Mouse (Mus musculus) C2C12 (cell line): Measurements from ENCODE around the gene Qtrt2. TPM values are rescaled to one million over a fixed set of nuclear protein-coding genes. Genes with fewer than 3 reads are reported as not detected.

ENCODE experiments used
- H3K27me3 ChIP-seq: one replicate; pipeline ENCODE4 v1.6.1; 2011; ENCODE audit not compliant: control insufficient read depth, insufficient read depth, insufficient read length
- H3K36me3 ChIP-seq: one replicate; pipeline ENCODE4 v1.6.1; 2011; ENCODE audit not compliant: control insufficient read depth, insufficient read depth
- H3K4me3 ChIP-seq: one replicate; pipeline ENCODE4 v1.5.1; 2011; ENCODE audit warnings: mild to moderate bottlenecking, control low read depth; ENCODE audit not compliant: poor library complexity, insufficient read depth, severe bottlenecking
- H3K79me2 ChIP-seq: one replicate; pipeline ENCODE4 v1.6.1; 2011; ENCODE audit not compliant: control insufficient read depth, insufficient read depth
- H3K79me3 ChIP-seq: one replicate; pipeline ENCODE4 v1.6.1; 2011; ENCODE audit warnings: low read depth, control low read depth
- H3ac ChIP-seq: one replicate; pipeline ENCODE3; 2011; ENCODE audit warnings: low read depth; ENCODE audit not compliant: control insufficient read depth, insufficient read length
- CEBPB ChIP-seq: IDR thresholded peaks from one replicate; pipeline ENCODE4 v1.6.1; 2011; ENCODE audit warnings: low read depth, mild to moderate bottlenecking, control low read depth, moderate library complexity
- CTCF ChIP-seq: IDR thresholded peaks from one replicate; pipeline ENCODE4 v1.5.1; 2011; ENCODE audit not compliant: control insufficient read depth, insufficient read depth, insufficient read length
- FOSL1 ChIP-seq: IDR thresholded peaks from one replicate; pipeline ENCODE4 v1.8.0; 2011; ENCODE audit warnings: mild to moderate bottlenecking, low read length; ENCODE audit not compliant: poor library complexity, insufficient read depth, severe bottlenecking
- MAX ChIP-seq: IDR thresholded peaks from one replicate; pipeline ENCODE4 v1.6.1; 2011; ENCODE audit warnings: mild to moderate bottlenecking, control low read depth
- MYOD1 ChIP-seq: IDR thresholded peaks from one replicate; pipeline ENCODE4 v1.6.1; 2011; ENCODE audit warnings: low read depth; ENCODE audit not compliant: control insufficient read depth, insufficient read length
- MYOG ChIP-seq: IDR thresholded peaks from one replicate; pipeline ENCODE4 v1.6.1; 2011; ENCODE audit not compliant: control insufficient read depth, insufficient read length; ENCODE audit errors: extremely low read depth
- USF1 ChIP-seq: IDR thresholded peaks from one replicate; pipeline ENCODE4 v1.6.1; 2011; ENCODE audit warnings: low read depth, mild to moderate bottlenecking, control low read depth, moderate library complexity
- polyA plus RNA-seq: library from polyadenylated mRNA; unstranded; fragments of >200 nt; fragmentation: generic; extraction: Trizol; gene quantifications from one replicate; pipeline ENCODE4 v1.2.1, GENCODE M21; 2012; ENCODE audit warnings: missing spikeins

The Qtrt2 gene
- polyA plus RNA-seq, 1 experiment = 20.4 TPM

DNA sequence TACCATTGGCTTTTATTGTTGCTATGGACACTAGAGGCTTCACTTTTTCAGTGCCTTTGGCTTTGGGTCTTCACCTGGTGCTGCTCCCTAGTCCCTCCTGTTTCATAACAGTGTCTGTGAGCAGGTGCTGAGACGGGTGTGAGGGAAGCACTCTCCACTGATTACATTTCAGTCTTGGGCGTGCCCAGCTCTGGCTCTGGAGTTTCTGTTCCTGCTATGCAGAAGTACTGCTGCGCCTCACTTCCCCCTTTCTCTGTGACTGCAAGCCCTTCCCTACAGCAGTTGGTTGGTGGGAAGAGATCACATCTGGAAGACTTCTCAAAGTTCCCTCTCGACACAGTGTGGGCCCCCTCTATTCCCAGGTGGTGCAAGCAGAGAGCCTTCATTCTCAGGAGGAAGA, 25.0 kb upstream of the Qtrt2 start:
- H3K36me3 ChIP-seq = peaks cover 8% of the 10 kb centered on the region
- H3K79me3 ChIP-seq = no peaks in the 10 kb centered on the region
- H3K4me3 ChIP-seq = no peak overlapping the region
- H3ac ChIP-seq = no peak overlapping the region
- TF ChIP-seq USF1 = no peak
- no peak for TF ChIP-seq FOSL1
- no peak for TF ChIP-seq CEBPB
- no peak for TF ChIP-seq MYOD1
- no peak for TF ChIP-seq CTCF
- no peak for TF ChIP-seq MYOG
- no peak for TF ChIP-seq MAX
- H3K79me2 ChIP-seq = no peaks in the 10 kb centered on the region
- no peaks in the 10 kb centered on the region for H3K27me3 ChIP-seq

- Histone ChIP-seq H3K79me2 (no peaks in the 10 kb centered on the region), H3K27me3 (no peaks in the 10 kb centered on the region), H3K4me3 (no peak overlapping the region), H3ac (no peak overlapping the region), H3K36me3 (peaks cover 12% of the 10 kb centered on the region), H3K79me3 (no peaks in the 10 kb centered on the region)
- TF ChIP-seq MAX (no peak), CTCF (no peak), MYOD1 (no peak), FOSL1 (no peak), MYOG (no peak), CEBPB (no peak), USF1 (no peak)
Measured at GRCm38 (mm10) chr16:43945869-43946268, 19.3 kb upstream of the Qtrt2 start.

GRCm38 (mm10) chr16:43945351-43945750, 18.7 kb upstream of the Qtrt2 start:
- TF ChIP-seq MYOD1 = no peak
- no peak for TF ChIP-seq CEBPB
- no peak overlapping the region for H3K4me3 ChIP-seq
- H3K79me3 ChIP-seq = no peaks in the 10 kb centered on the region
- H3K27me3 ChIP-seq = no peaks in the 10 kb centered on the region
- H3ac ChIP-seq = no peak overlapping the region
- no peaks in the 10 kb centered on the region for H3K79me2 ChIP-seq
- peaks cover 9% of the 10 kb centered on the region for H3K36me3 ChIP-seq

GRCm38 (mm10) chr16:43940846-43941245, 14.2 kb upstream of the Qtrt2 start:
- Histone ChIP-seq H3ac (no peak overlapping the region), H3K79me2 (no peaks in the 10 kb centered on the region), H3K79me3 (no peaks in the 10 kb centered on the region), H3K36me3 (peaks cover 5% of the 10 kb centered on the region), H3K4me3 (no peak overlapping the region), H3K27me3 (no peaks in the 10 kb centered on the region)
- TF ChIP-seq MAX = no peak
- no peak for TF ChIP-seq MYOD1

DNA sequence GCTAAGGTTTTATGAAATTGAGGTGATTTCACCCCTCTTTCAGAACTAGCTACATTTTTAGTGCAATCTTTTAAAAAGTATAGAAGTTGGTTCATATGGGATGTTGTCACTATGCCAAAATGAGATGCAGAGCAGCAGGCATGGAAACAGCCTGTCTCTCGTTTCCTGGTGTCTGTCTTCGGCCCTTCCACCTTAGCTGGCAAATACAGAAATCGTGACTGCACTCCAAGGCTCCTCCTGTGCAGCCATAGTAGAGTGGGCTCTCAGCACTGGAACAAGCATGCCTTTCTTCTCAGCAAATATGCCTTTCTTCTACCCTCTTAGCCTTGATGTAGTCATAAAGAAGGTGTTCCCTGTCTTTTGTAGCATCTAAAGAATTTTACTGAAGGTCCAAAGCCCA, 9.3 kb upstream of the Qtrt2 start:
- Histone ChIP-seq H3K27me3 (no peaks in the 10 kb centered on the region), H3K4me3 (no peak overlapping the region), H3K79me2 (no peaks in the 10 kb centered on the region), H3K36me3 (no peaks in the 10 kb centered on the region), H3K79me3 (no peaks in the 10 kb centered on the region), H3ac (no peak overlapping the region)
- TF ChIP-seq MYOD1 = no peak
- TF ChIP-seq CTCF = no peak
- no peak for TF ChIP-seq MYOG
- no peak for TF ChIP-seq MAX
- no peak for TF ChIP-seq FOSL1
- no peak for TF ChIP-seq CEBPB
- TF ChIP-seq USF1 = no peak

DNA sequence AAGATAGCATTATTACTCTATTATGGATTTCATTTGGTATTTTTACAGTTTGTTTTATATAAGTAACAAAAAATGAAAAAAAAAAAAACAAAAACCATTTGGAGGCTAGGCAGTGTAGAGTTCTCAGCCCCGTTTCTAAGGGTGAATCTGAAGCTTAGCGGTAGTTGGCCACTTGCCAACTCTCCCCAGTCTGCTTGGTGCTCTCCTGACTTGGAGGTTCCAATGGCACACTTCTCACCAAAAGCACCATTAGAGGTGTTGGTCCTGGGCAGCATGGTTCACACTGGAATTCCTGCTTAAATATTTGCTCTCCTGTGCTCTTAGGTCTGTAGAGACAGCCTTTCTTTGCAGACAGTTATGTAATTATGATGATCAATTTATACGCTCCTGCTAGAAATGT, 8.8 kb upstream of the Qtrt2 start:
- Histone ChIP-seq H3K79me2 (no peaks in the 10 kb centered on the region), H3K27me3 (no peaks in the 10 kb centered on the region), H3K36me3 (no peaks in the 10 kb centered on the region), H3K4me3 (no peak overlapping the region), H3K79me3 (no peaks in the 10 kb centered on the region), H3ac (no peak overlapping the region)
- TF ChIP-seq CTCF (no peak), MAX (no peak), USF1 (no peak), FOSL1 (no peak)

DNA sequence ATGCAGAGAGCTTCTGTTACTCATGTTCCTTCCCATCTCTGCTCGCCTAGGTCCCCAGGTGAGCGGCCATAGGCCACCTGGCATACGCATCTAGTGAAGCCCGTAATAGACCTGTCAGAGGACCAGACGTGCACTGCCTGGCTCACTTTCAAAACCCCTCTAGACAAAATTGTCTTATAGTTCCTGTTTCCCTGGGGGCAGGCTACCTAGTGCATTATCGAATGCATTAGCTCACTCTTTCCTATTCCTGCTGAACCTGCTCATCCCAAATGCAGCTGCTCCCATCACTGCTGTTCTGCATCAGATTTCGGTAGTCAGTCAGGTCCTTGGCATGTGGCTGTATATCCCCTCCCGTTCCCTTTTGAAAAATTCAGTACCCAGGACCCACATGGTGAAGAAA, 8.2 kb upstream of the Qtrt2 start:
- TF ChIP-seq MYOG (no peak), USF1 (no peak), CTCF (no peak), MAX (no peak), MYOD1 (no peak), CEBPB (no peak), FOSL1 (no peak)
- Histone ChIP-seq H3K79me3 (no peaks in the 10 kb centered on the region), H3K4me3 (no peak overlapping the region), H3K79me2 (no peaks in the 10 kb centered on the region), H3ac (no peak overlapping the region), H3K27me3 (no peaks in the 10 kb centered on the region), H3K36me3 (no peaks in the 10 kb centered on the region)
